Mouse (Mus musculus): ENCODE data around the gene Ror1.

- TF ChIP-seq CTCF (IDR thresholded peaks at IDR 0.05; ENCODE audit: low read depth) (no peak), EP300 (IDR thresholded peaks at IDR 0.05; ENCODE audit: low read depth) (no peak)
These were observed 35.9 kb downstream of the Ror1 start for GRCm38 (mm10) chr4:100131488-100131887.
